Mouse (Mus musculus): ENCODE results near the gene Ddah2.
A peak's percentile ranks its signal among the peaks of the same experiment; 100 is the strongest.

The Ddah2 gene

GRCm38 (mm10) chr17:35058911-35059892 lies at the start of gene Ddah2:
Gene Ddah2 (plus strand): TSS chr17:35059035.
- peak; percentile 96 for DNase-seq

- DNase-seq, result no peak
These were observed 49.2 kb upstream of the Ddah2 start for GRCm38 (mm10) chr17:35009586-35009985.

- no peak for DNase-seq
These were observed 47.4 kb upstream of the Ddah2 start for GRCm38 (mm10) chr17:35011440-35011839.

- DNase-seq, result no peak
These were observed 46.4 kb upstream of the Ddah2 start for GRCm38 (mm10) chr17:35012430-35012829.

GRCm38 (mm10) chr17:35013221-35013620 lies 45.6 kb upstream of the Ddah2 start:
- DNase-seq, result no peak

GRCm38 (mm10) chr17:35015296-35015695 lies 43.5 kb upstream of the Ddah2 start:
- no peak for DNase-seq

GRCm38 (mm10) chr17:35016376-35016775 lies 42.5 kb upstream of the Ddah2 start, which contains the start of gene Vwa7:
Gene Vwa7 (plus strand): TSS chr17:35016579.
- DNase-seq, result no peak

- DNase-seq, result no peak
These were observed 41.8 kb upstream of the Ddah2 start for GRCm38 (mm10) chr17:35016791-35017705.

- DNase-seq, result no peak
These were observed 41.2 kb upstream of the Ddah2 start for GRCm38 (mm10) chr17:35017706-35018030.

GRCm38 (mm10) chr17:35018171-35018570 lies 40.7 kb upstream of the Ddah2 start:
- DNase-seq, result no peak

GRCm38 (mm10) chr17:35019894-35020293 lies 38.9 kb upstream of the Ddah2 start:
- DNase-seq, result no peak

- DNase-seq, result no peak
These were observed 38.3 kb upstream of the Ddah2 start for GRCm38 (mm10) chr17:35020551-35020950.

GRCm38 (mm10) chr17:35021163-35021808 lies 37.5 kb upstream of the Ddah2 start:
- peak; percentile 93 for DNase-seq

- DNase-seq, result peak; percentile 46
These were observed 36.9 kb upstream of the Ddah2 start for GRCm38 (mm10) chr17:35021842-35022477.

- no peak for DNase-seq
These were observed 36.2 kb upstream of the Ddah2 start for GRCm38 (mm10) chr17:35022541-35023060.

- DNase-seq, result no peak
These were observed 35.6 kb upstream of the Ddah2 start for GRCm38 (mm10) chr17:35023221-35023620.

- DNase-seq, result no peak
These were observed 35.1 kb upstream of the Ddah2 start for GRCm38 (mm10) chr17:35023756-35024155.

- DNase-seq, result no peak
These were observed 34.6 kb upstream of the Ddah2 start for GRCm38 (mm10) chr17:35024261-35024660.

GRCm38 (mm10) chr17:35024691-35025488 lies 33.9 kb upstream of the Ddah2 start:
- DNase-seq, result no peak

- no peak for DNase-seq
These were observed 32.6 kb upstream of the Ddah2 start for GRCm38 (mm10) chr17:35026206-35026605.
